Mouse (Mus musculus) ES-Bruce4 (cell line): ENCODE results near the gene Grhpr.

Experiments used
- CTCF ChIP-seq: IDR thresholded peaks from one replicate; pipeline ENCODE4 v1.8.1; 2011; ENCODE audit warnings: low read depth, low read length
- POLR2A ChIP-seq: IDR thresholded peaks from one replicate; pipeline ENCODE4 v1.8.1; 2011; ENCODE audit warnings: low read length; ENCODE audit not compliant: insufficient read depth

GRCm38 (mm10) chr4:44976026-44976615, 5.1 kb upstream of the Grhpr start:
- TF ChIP-seq CTCF: no peak
- TF ChIP-seq POLR2A: no peak
